Mouse (Mus musculus): ENCODE data around the gene Ppp4r3a. TPM values are rescaled to one million over a fixed set of nuclear protein-coding genes. Genes with fewer than 3 reads are reported as not detected.

Ppp4r3a gene
- polyA plus RNA-seq, 1 experiment from 2014 or later, result 33.8 TPM

- H3K9me3 ChIP-seq (ENCODE audit: control insufficient read depth, low read length), result no peaks in the 10 kb centered on the region
- H3K27ac ChIP-seq (replicated peaks in 1 of 2; ENCODE audit: control insufficient read depth in 1 of 2, insufficient read depth in 1 of 2, low read depth in 2 of 2, low read length in 2 of 2), result no peak overlapping the region
- H3K4me1 ChIP-seq (ENCODE audit: control insufficient read depth in 2 of 2, insufficient read depth in 2 of 2, low read length in 2 of 2), result peaks cover 15 to 17% of the 10 kb centered on the region in 2 experiments
- H3K4me3 ChIP-seq (ENCODE audit: control insufficient read depth in 1 of 2, insufficient read depth in 1 of 2, low read depth in 1 of 2, low read length in 2 of 2), result no peak overlapping the region
- H3K9ac ChIP-seq (ENCODE audit: low read length), result no peak overlapping the region
- WGBS, result 92% methylated on average over 5 of the region's 5 CpGs
- no peak for ATAC-seq (ENCODE audit: insufficient number of reproducible peaks, insufficient read depth, low FRiP score, low read depth)
- H3K27me3 ChIP-seq (ENCODE audit: control insufficient read depth, insufficient read depth, low read length), result no peaks in the 10 kb centered on the region
- H3K4me2 ChIP-seq (ENCODE audit: low read length), result no peak overlapping the region
- H3K36me3 ChIP-seq (ENCODE audit: control insufficient read depth, insufficient read depth, low read length), result no peaks in the 10 kb centered on the region
Measured at GRCm38 (mm10) chr12:101004982-101005381, 78.5 kb downstream of the Ppp4r3a start.

- Histone ChIP-seq H3K36me3 (ENCODE audit: control insufficient read depth, insufficient read depth, low read length) (no peaks in the 10 kb centered on the region), H3K9ac (ENCODE audit: low read length) (no peak overlapping the region), H3K4me3 (ENCODE audit: control insufficient read depth in 1 of 2, insufficient read depth in 1 of 2, low read depth in 1 of 2, low read length in 2 of 2) (no peak overlapping the region), H3K27ac (replicated peaks in 1 of 2; ENCODE audit: control insufficient read depth in 1 of 2, insufficient read depth in 1 of 2, low read depth in 2 of 2, low read length in 2 of 2) (no peak overlapping the region), H3K4me2 (ENCODE audit: low read length) (no peak overlapping the region), H3K9me3 (ENCODE audit: control insufficient read depth, low read length) (no peaks in the 10 kb centered on the region), H3K4me1 (ENCODE audit: control insufficient read depth in 2 of 2, insufficient read depth in 2 of 2, low read length in 2 of 2) (peaks cover 21 to 23% of the 10 kb centered on the region in 2 experiments), H3K27me3 (ENCODE audit: control insufficient read depth, insufficient read depth, low read length) (no peaks in the 10 kb centered on the region)
- 62% methylated on average over 4 of the region's 4 CpGs for whole genome bisulfite sequencing
- ATAC-seq (ENCODE audit: insufficient number of reproducible peaks, insufficient read depth, low FRiP score, low read depth), result no peak
Measured at GRCm38 (mm10) chr12:101002801-101003513, 80.5 kb downstream of the Ppp4r3a start.

GRCm38 (mm10) chr12:100999061-100999954, 84.2 kb downstream of the Ppp4r3a start:
- Histone ChIP-seq H3K9ac (ENCODE audit: low read length) (no peak overlapping the region), H3K4me2 (ENCODE audit: low read length) (no peak overlapping the region), H3K4me1 (ENCODE audit: control insufficient read depth in 2 of 2, insufficient read depth in 2 of 2, low read length in 2 of 2) (peaks cover 13 to 18% of the 10 kb centered on the region in 2 experiments), H3K9me3 (ENCODE audit: control insufficient read depth, low read length) (no peaks in the 10 kb centered on the region), H3K4me3 (ENCODE audit: control insufficient read depth in 1 of 2, insufficient read depth in 1 of 2, low read depth in 1 of 2, low read length in 2 of 2) (no peak overlapping the region), H3K36me3 (ENCODE audit: control insufficient read depth, insufficient read depth, low read length) (no peaks in the 10 kb centered on the region), H3K27me3 (ENCODE audit: control insufficient read depth, insufficient read depth, low read length) (no peaks in the 10 kb centered on the region), H3K27ac (replicated peaks in 1 of 2; ENCODE audit: control insufficient read depth in 1 of 2, insufficient read depth in 1 of 2, low read depth in 2 of 2, low read length in 2 of 2) (no peak overlapping the region)
- WGBS, result 36% methylated on average over 7 of the region's 7 CpGs
- ATAC-seq (ENCODE audit: insufficient number of reproducible peaks, insufficient read depth, low FRiP score, low read depth), result no peak

GRCm38 (mm10) chr12:100998564-100998962, 84.9 kb downstream of the Ppp4r3a start:
- Histone ChIP-seq H3K9me3 (ENCODE audit: control insufficient read depth, low read length) (no peaks in the 10 kb centered on the region), H3K9ac (ENCODE audit: low read length) (no peak overlapping the region), H3K27me3 (ENCODE audit: control insufficient read depth, insufficient read depth, low read length) (no peaks in the 10 kb centered on the region), H3K36me3 (ENCODE audit: control insufficient read depth, insufficient read depth, low read length) (no peaks in the 10 kb centered on the region), H3K4me3 (ENCODE audit: control insufficient read depth in 1 of 2, insufficient read depth in 1 of 2, low read depth in 1 of 2, low read length in 2 of 2) (no peak overlapping the region), H3K4me2 (ENCODE audit: low read length) (no peak overlapping the region), H3K27ac (replicated peaks in 1 of 2; ENCODE audit: control insufficient read depth in 1 of 2, insufficient read depth in 1 of 2, low read depth in 2 of 2, low read length in 2 of 2) (no peak overlapping the region; a peak in 1 of 4 replicates), H3K4me1 (ENCODE audit: control insufficient read depth in 2 of 2, insufficient read depth in 2 of 2, low read length in 2 of 2) (peaks cover 13 to 18% of the 10 kb centered on the region in 2 experiments)
- WGBS, result 29% methylated on average over 8 of the region's 8 CpGs
- no peak for ATAC-seq (ENCODE audit: insufficient number of reproducible peaks, insufficient read depth, low FRiP score, low read depth)

- no peak overlapping the region; a peak in 1 of 4 replicates for H3K27ac ChIP-seq (replicated peaks in 1 of 2; ENCODE audit: control insufficient read depth in 1 of 2, insufficient read depth in 1 of 2, low read depth in 2 of 2, low read length in 2 of 2)
- 18% methylated on average over 10 of the region's 10 CpGs for WGBS
- no peaks in the 10 kb centered on the region for H3K9me3 ChIP-seq (ENCODE audit: control insufficient read depth, low read length)
- H3K27me3 ChIP-seq (ENCODE audit: control insufficient read depth, insufficient read depth, low read length), result no peaks in the 10 kb centered on the region
- H3K36me3 ChIP-seq (ENCODE audit: control insufficient read depth, insufficient read depth, low read length), result no peaks in the 10 kb centered on the region
- peaks cover 13 to 18% of the 10 kb centered on the region in 2 experiments for H3K4me1 ChIP-seq (ENCODE audit: control insufficient read depth in 2 of 2, insufficient read depth in 2 of 2, low read length in 2 of 2)
- no peak for ATAC-seq (ENCODE audit: insufficient number of reproducible peaks, insufficient read depth, low FRiP score, low read depth)
- no peak overlapping the region for H3K4me2 ChIP-seq (ENCODE audit: low read length)
- H3K9ac ChIP-seq (ENCODE audit: low read length), result no peak overlapping the region
- H3K4me3 ChIP-seq (ENCODE audit: control insufficient read depth in 1 of 2, insufficient read depth in 1 of 2, low read depth in 1 of 2, low read length in 2 of 2), result no peak overlapping the region
Measured at GRCm38 (mm10) chr12:100997830-100998563, 85.5 kb downstream of the Ppp4r3a start.

- H3K4me1 ChIP-seq (ENCODE audit: control insufficient read depth in 2 of 2, insufficient read depth in 2 of 2, low read length in 2 of 2), result peaks cover 13 to 18% of the 10 kb centered on the region in 2 experiments
- no peak for ATAC-seq (ENCODE audit: insufficient number of reproducible peaks, insufficient read depth, low FRiP score, low read depth)
- no peaks in the 10 kb centered on the region for H3K9me3 ChIP-seq (ENCODE audit: control insufficient read depth, low read length)
- H3K36me3 ChIP-seq (ENCODE audit: control insufficient read depth, insufficient read depth, low read length), result no peaks in the 10 kb centered on the region
- H3K27ac ChIP-seq (replicated peaks in 1 of 2; ENCODE audit: control insufficient read depth in 1 of 2, insufficient read depth in 1 of 2, low read depth in 2 of 2, low read length in 2 of 2), result no peak overlapping the region
- no peak overlapping the region for H3K4me2 ChIP-seq (ENCODE audit: low read length)
- H3K27me3 ChIP-seq (ENCODE audit: control insufficient read depth, insufficient read depth, low read length), result no peaks in the 10 kb centered on the region
- 56% methylated on average over 5 of the region's 5 CpGs for WGBS
- no peak overlapping the region for H3K9ac ChIP-seq (ENCODE audit: low read length)
- no peak overlapping the region for H3K4me3 ChIP-seq (ENCODE audit: control insufficient read depth in 1 of 2, insufficient read depth in 1 of 2, low read depth in 1 of 2, low read length in 2 of 2)
Measured at GRCm38 (mm10) chr12:100996378-100996898, 87.1 kb downstream of the Ppp4r3a start.
